9 mouse cellular contexts compared by ENCODE assay signal in the genomic region with DNA sequence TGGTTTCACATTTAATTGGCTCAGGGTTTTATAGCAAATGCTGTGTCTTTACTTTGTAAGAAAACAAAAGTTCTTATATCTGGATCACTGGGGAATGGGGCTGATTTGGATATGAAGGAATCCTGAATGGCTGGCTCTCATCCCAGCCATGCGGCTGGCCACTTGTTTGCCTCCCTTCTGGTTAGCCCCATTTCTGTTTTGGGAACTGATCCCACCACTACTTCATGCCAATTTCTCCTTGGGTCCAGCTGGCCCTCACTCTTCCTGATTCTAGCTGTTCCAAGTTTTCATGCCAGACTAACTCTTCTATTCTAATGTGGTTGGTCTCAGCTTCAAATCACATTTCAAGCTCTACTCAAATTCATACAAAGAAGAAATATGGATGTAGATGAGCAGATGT.
DNase-seq lines count a peak whose midpoint lies in the region; ATAC-seq and TF ChIP-seq lines count a peak whose summit lies in the region.
"Had no signal": no experiment of that assay in that cellular context is flagged by ENCODE, and none has a peak within 500 bp of the region (broad histone marks: within the 10 kb centered on the region; RNA-seq: fewer than 3 reads in every experiment).

No protein-coding gene starts in this region.

- WGBS in hindbrain, postnatal 0 days: 52% methylated on average over 1 of the region's 1 CpGs
- 75% methylated on average over 1 of the region's 1 CpGs for WGBS in hindbrain, embryonic 13.5 days
- WGBS in thymus, adult 2 months: 93% methylated on average over 1 of the region's 1 CpGs

- no peaks in the 10 kb centered on the region for H3K36me3 ChIP-seq in hindbrain, postnatal 0 days (ENCODE audit: insufficient read depth, low read length)
- H3K36me3 ChIP-seq in hindbrain, embryonic 13.5 days: no peaks in the 10 kb centered on the region
- H3K36me3 ChIP-seq in thymus, adult 2 months (ENCODE audit: control insufficient read depth, insufficient read depth, low read length): no peaks in the 10 kb centered on the region

- ATAC-seq in hindbrain, postnatal 0 days: peak; percentile 95
- no peak for ATAC-seq in hindbrain, embryonic 13.5 days (ENCODE audit: low FRiP score)
- ATAC-seq in monocyte, adult 5-6 weeks (replicated peaks; ENCODE audit: insufficient number of reproducible peaks, low FRiP score, low TSS enrichment, poor library complexity, severe bottlenecking): no peak

- DNase-seq in hindbrain, postnatal 0 days (ENCODE audit: low spot score): peak; percentile 85
- DNase-seq in cerebellum, adult 9-10 months: peak; percentile 97
- DNase-seq in heart, postnatal 14 days: peak; percentile 14 to 44
- peak; percentile 87 for DNase-seq in left cerebral cortex, postnatal 4 days
- no peak for DNase-seq in thymus, adult 2 months
- DNase-seq in kidney, adult 18-20 months: no peak
- DNase-seq: kidney, adult 2 months had no signal

- no peaks in the 10 kb centered on the region for H3K9me3 ChIP-seq in hindbrain, postnatal 0 days (ENCODE audit: low read length)
- no peaks in the 10 kb centered on the region for H3K9me3 ChIP-seq in hindbrain, embryonic 13.5 days

- H3K27ac ChIP-seq in hindbrain, postnatal 0 days: no peak overlapping the region
- H3K27ac ChIP-seq in hindbrain, embryonic 13.5 days: no peak overlapping the region
- H3K27ac ChIP-seq in thymus, adult 2 months (ENCODE audit: control insufficient read depth, insufficient read depth, low read length): no peak overlapping the region

- no peak overlapping the region for H3K4me2 ChIP-seq in hindbrain, postnatal 0 days (ENCODE audit: low read depth, low read length)
- no peak overlapping the region for H3K4me2 ChIP-seq in hindbrain, embryonic 13.5 days

- no peak for TF ChIP-seq POLR2A in thymus, adult 2 months (IDR thresholded peaks at IDR 0.05; ENCODE audit: control insufficient read depth, extremely low read depth, insufficient read depth, low read length, poor library complexity)

- no peak for TF ChIP-seq CTCF in hindbrain, postnatal 0 days (IDR thresholded peaks at IDR 0.05; ENCODE audit: low read depth)
- no peak for TF ChIP-seq CTCF in thymus, adult 2 months (IDR thresholded peaks at IDR 0.05; ENCODE audit: borderline replicate concordance, control insufficient read depth, extremely low read depth, insufficient read depth, low read length, poor library complexity)

- H3K27me3 ChIP-seq in hindbrain, postnatal 0 days (ENCODE audit: insufficient read depth, low read length): no peaks in the 10 kb centered on the region
- H3K27me3 ChIP-seq in hindbrain, embryonic 13.5 days: no peaks in the 10 kb centered on the region
- no peaks in the 10 kb centered on the region for H3K27me3 ChIP-seq in thymus, adult 2 months (ENCODE audit: control insufficient read depth, insufficient read depth, low read length)

- H3K4me3 ChIP-seq in hindbrain, postnatal 0 days (ENCODE audit: low read length): no peak overlapping the region
- H3K4me3 ChIP-seq in hindbrain, embryonic 13.5 days: no peak overlapping the region
- no peak overlapping the region for H3K4me3 ChIP-seq in thymus, adult 2 months (ENCODE audit: control insufficient read depth, insufficient read depth, low read length)

- no peak overlapping the region for H3K9ac ChIP-seq in hindbrain, postnatal 0 days (replicated peaks; ENCODE audit: low read length)
- no peak overlapping the region for H3K9ac ChIP-seq in hindbrain, embryonic 13.5 days

- intact Hi-C loops in heart, postnatal 14 days (cut with DNase I): no loop called here
- intact Hi-C loops in left cerebral cortex, postnatal 4 days (cut with DNase I): no loop called here

- no peaks in the 10 kb centered on the region for H3K4me1 ChIP-seq in hindbrain, postnatal 0 days (ENCODE audit: insufficient read depth, low read length)
- no peaks in the 10 kb centered on the region for H3K4me1 ChIP-seq in hindbrain, embryonic 13.5 days (replicated peaks)
- H3K4me1 ChIP-seq in thymus, adult 2 months (replicated peaks; ENCODE audit: control insufficient read depth, insufficient read depth, low read length): no peaks in the 10 kb centered on the region

Comparison
In these comparisons a context has a peak if more than half of its experiments do, and no peak if none do; other contexts are left out.
1. DNase-seq: peak in hindbrain, postnatal 0 days (single experiment), cerebellum, adult 9-10 months (single experiment), heart, postnatal 14 days (2 of 2) and left cerebral cortex, postnatal 4 days (single experiment); none in thymus, adult 2 months (single experiment) and kidney, adult 18-20 months (single experiment).